Mouse (Mus musculus) megakaryocyte, embryonic 14.5 days (primary cell): ENCODE measurements around the gene Cdk11b.

ENCODE experiments used
- FLI1 ChIP-seq: IDR thresholded peaks from 2 replicates; pipeline ENCODE4 v1.6.1; 2012; ENCODE audit warnings: low read length, inconsistent platforms, mixed read lengths
- GATA1 ChIP-seq: IDR thresholded peaks from 3 replicates; pipeline ENCODE4 v1.6.1; 2012; ENCODE audit warnings: mixed read lengths, low read length, inconsistent platforms, borderline replicate concordance

DNA sequence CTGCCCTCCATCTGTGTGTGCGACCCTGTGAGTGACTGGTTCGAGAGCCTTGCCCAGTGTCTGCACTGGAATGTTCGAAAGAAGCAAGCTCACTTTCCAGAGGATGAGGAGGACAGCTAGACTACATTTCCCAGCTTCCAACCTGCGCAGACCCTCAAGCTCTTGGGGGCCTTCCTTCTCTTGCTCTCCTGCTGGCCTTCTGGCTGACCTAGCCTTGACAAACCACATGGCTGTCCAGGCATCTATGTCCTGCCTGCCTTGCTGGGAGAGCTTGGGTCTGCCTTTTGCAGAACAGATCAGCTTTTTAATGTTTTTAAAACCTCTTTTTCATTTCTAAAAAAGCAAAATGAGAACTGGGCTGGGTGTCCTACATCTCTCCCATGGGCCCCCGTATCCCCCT is 35.3 kb upstream of the Cdk11b start:
- TF ChIP-seq GATA1 (no peak), FLI1 (no peak)
